In the genomic region with DNA sequence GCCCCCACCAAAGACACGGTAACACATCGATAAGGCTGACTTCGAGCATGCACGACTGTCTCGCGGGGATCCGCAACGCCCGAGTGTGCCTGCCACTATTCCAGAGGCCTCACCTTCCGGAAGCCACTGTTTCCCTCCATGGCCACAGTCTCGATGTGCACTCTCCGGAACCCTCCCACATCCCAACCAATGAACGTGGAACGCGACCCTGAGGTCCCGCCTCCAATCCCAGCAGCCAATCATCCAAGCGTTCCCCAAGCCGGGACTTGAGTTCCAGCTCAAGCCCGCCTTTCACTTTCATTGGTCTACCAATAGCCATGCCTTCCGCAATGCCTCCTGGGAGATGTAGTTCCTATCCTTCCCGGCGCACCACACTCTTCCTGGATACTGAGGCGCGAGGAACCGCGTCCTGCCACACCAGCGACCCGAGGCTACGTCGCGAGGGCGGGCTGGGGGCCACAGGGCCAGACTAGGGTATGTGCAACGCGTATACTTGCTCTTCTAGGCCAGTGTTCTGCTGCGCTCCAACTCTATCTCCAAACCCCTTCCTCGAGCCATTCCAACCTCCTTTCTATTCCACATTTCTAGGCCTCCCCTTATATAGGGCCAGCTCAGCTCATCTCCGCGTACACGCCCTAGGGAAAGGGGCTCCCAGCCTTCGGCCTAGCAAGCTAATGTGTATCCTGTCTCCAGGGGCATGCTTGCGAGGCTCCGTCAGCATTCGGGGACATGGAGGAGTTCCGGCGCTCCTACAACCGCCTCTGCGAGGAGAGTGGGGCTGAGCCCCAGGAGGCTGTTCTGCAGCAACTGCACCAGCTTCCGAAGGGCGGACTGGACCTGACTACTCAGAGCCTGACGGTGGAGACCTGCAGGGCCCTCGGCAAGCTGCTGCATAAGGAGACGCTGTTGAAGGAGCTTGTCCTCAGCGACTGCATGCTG, we compare ENCODE assay signal across 8 mouse cellular contexts. TPM values are rescaled to one million over a fixed set of nuclear protein-coding genes. Genes with fewer than 3 reads are reported as not detected.
DNase-seq lines count a peak whose midpoint lies in the region; ATAC-seq lines count a peak whose summit lies in the region.

A gene (minus strand): TSS at position 159 of the 939 bp plus-strand sequence.
A gene (plus strand): TSS at position 346 of the 939 bp plus-strand sequence.

- H3K27ac ChIP-seq in heart, embryonic 14.5 days (replicated peaks in 1 of 2; ENCODE audit: control insufficient read depth in 1 of 2, insufficient read depth in 1 of 2, low read depth in 2 of 2, low read length in 2 of 2), result peak within 1 kb of the TSS; percentile 71 to 78
- H3K27ac ChIP-seq in liver, embryonic 13.5 days, result peak within 1 kb of the TSS; percentile 78
- H3K27ac ChIP-seq in stomach, embryonic 16.5 days (ENCODE audit: low read length), result peak within 1 kb of the TSS; percentile 68

- H3K4me2 ChIP-seq in heart, embryonic 14.5 days (ENCODE audit: low read length), result peak within 1 kb of the TSS; percentile 92
- H3K4me2 ChIP-seq in liver, embryonic 13.5 days, result peak within 1 kb of the TSS; percentile 99
- peak within 1 kb of the TSS; percentile 97 for H3K4me2 ChIP-seq in stomach, embryonic 16.5 days (ENCODE audit: low read depth, low read length)

- H3K4me1 ChIP-seq in heart, embryonic 14.5 days (ENCODE audit: control insufficient read depth in 2 of 2, insufficient read depth in 2 of 2, low read length in 2 of 2), result peaks cover 11 to 12% of the 10 kb centered on the region in 2 experiments
- peaks cover 34% of the 10 kb centered on the region for H3K4me1 ChIP-seq in liver, embryonic 13.5 days (replicated peaks)
- H3K4me1 ChIP-seq in stomach, embryonic 16.5 days (ENCODE audit: control insufficient read depth, insufficient read depth, low read length), result peaks cover 23% of the 10 kb centered on the region

- no peaks in the 10 kb centered on the region for H3K27me3 ChIP-seq in heart, embryonic 14.5 days (ENCODE audit: control insufficient read depth, insufficient read depth, low read length)
- H3K27me3 ChIP-seq in liver, embryonic 13.5 days, result no peaks in the 10 kb centered on the region
- H3K27me3 ChIP-seq in stomach, embryonic 16.5 days (ENCODE audit: control insufficient read depth, insufficient read depth, low read length), result no peaks in the 10 kb centered on the region

- DNase-seq in c-Kit-negative CD71-positive TER-119-positive erythroid progenitor cells, embryonic 14.5 days (ENCODE audit: low read depth, low spot score), result peak; percentile 99
- DNase-seq in fibroblast of lung, adult 2 months (ENCODE audit: low read depth), result peak; percentile 98
- peak; percentile 99 for DNase-seq in kidney, postnatal 14 days
- peak; percentile 97 for DNase-seq in liver, embryonic 13.5 days
- DNase-seq in neural tube, embryonic 10.5 days (ENCODE audit: extremely low spot score, low spot score), result peak; percentile 95

- peak within 1 kb of the TSS; percentile 77 for H3K9ac ChIP-seq in heart, embryonic 14.5 days (ENCODE audit: low read length)
- peak within 1 kb of the TSS; percentile 83 for H3K9ac ChIP-seq in liver, embryonic 13.5 days
- H3K9ac ChIP-seq in stomach, embryonic 16.5 days (ENCODE audit: low read length), result peak within 1 kb of the TSS; percentile 77

- peak within 1 kb of the TSS; percentile 58 to 69 for H3K4me3 ChIP-seq in heart, embryonic 14.5 days (ENCODE audit: control insufficient read depth in 1 of 2, insufficient read depth in 1 of 2, low read depth in 1 of 2, low read length in 2 of 2)
- peak within 1 kb of the TSS; percentile 76 for H3K4me3 ChIP-seq in liver, embryonic 13.5 days (replicated peaks)
- peak within 1 kb of the TSS; percentile 63 for H3K4me3 ChIP-seq in stomach, embryonic 16.5 days (replicated peaks; ENCODE audit: low read length)

- H3K36me3 ChIP-seq in heart, embryonic 14.5 days (ENCODE audit: control insufficient read depth, insufficient read depth, low read length), result peaks cover 57% of the 10 kb centered on the region
- H3K36me3 ChIP-seq in liver, embryonic 13.5 days, result peaks cover 53% of the 10 kb centered on the region
- H3K36me3 ChIP-seq in stomach, embryonic 16.5 days (ENCODE audit: control insufficient read depth, insufficient read depth, low read length), result no peaks in the 10 kb centered on the region; the same call in 1 of the 2 replicates

- H3K9me3 ChIP-seq in heart, embryonic 14.5 days (ENCODE audit: control insufficient read depth, low read length), result no peaks in the 10 kb centered on the region
- no peaks in the 10 kb centered on the region for H3K9me3 ChIP-seq in liver, embryonic 13.5 days (replicated peaks)
- H3K9me3 ChIP-seq in stomach, embryonic 16.5 days (replicated peaks; ENCODE audit: control insufficient read depth, low read length), result no peaks in the 10 kb centered on the region

- WGBS in heart, embryonic 14.5 days, result 2% methylated on average over 53 of the region's 53 CpGs
- 2% methylated on average over 53 of the region's 53 CpGs for WGBS in liver, embryonic 13.5 days (ENCODE audit: insufficient replicate concordance)
- WGBS in stomach, embryonic 16.5 days, result 2% methylated on average over 53 of the region's 53 CpGs

- ATAC-seq in CD4-positive, CD25-positive, alpha-beta regulatory T cell, adult 4 months, result peak; percentile 99
- ATAC-seq in heart, embryonic 14.5 days (ENCODE audit: insufficient number of reproducible peaks, insufficient read depth, low FRiP score, low read depth), result peak; percentile 94
- peak; percentile 95 for ATAC-seq in liver, embryonic 13.5 days (ENCODE audit: low read depth)
- ATAC-seq in stomach, embryonic 16.5 days (ENCODE audit: insufficient read depth, low FRiP score), result peak; percentile 94

RNA-seq across cellular contexts. Expression of the first gene that starts in this region (rescaled TPM):
- polyA plus RNA-seq in CD4-positive, CD25-positive, alpha-beta regulatory T cell, adult 4 months (2017; shearing (Covaris generic)), result 100 to 1,000 TPM; 152 to 156 TPM
- polyA plus RNA-seq in heart, embryonic 14.5 days (2014; fragmentation: Nextera tagmentation; extraction: Ambion mirVana), result 109 and 135 TPM in 2 replicates
- polyA plus RNA-seq in liver, embryonic 13.5 days (2015; fragmentation: Nextera tagmentation; extraction: Ambion mirVana), result 123 and 126 TPM in 2 replicates
- polyA plus RNA-seq in stomach, embryonic 16.5 days (2015; fragmentation: Nextera tagmentation; extraction: Ambion mirVana), result 138 and 153 TPM in 2 replicates

RNA-seq across cellular contexts. Expression of the second gene that starts in this region (rescaled TPM):
- 10 to 100 TPM; 26.8 to 34.4 TPM for polyA plus RNA-seq in CD4-positive, CD25-positive, alpha-beta regulatory T cell, adult 4 months (2017; shearing (Covaris generic))
- polyA plus RNA-seq in heart, embryonic 14.5 days (2014; fragmentation: Nextera tagmentation; extraction: Ambion mirVana), result 16.9 and 23.7 TPM in 2 replicates
- polyA plus RNA-seq in liver, embryonic 13.5 days (2015; fragmentation: Nextera tagmentation; extraction: Ambion mirVana), result 13.0 and 14.3 TPM in 2 replicates
- polyA plus RNA-seq in stomach, embryonic 16.5 days (2015; fragmentation: Nextera tagmentation; extraction: Ambion mirVana), result 59.1 and 62.9 TPM in 2 replicates

Comparison
In these comparisons a context has a peak if more than half of its experiments do, and no peak if none do; other contexts are left out.
1. Peak in every context shown above with its lines: DNase-seq, ATAC-seq, H3K4me3 ChIP-seq and H3K27ac ChIP-seq.